Mouse (Mus musculus) bone marrow macrophage, adult 2 months (primary cell): ENCODE data around the gene Akap9.

Experiments used
- CTCF ChIP-seq: IDR thresholded peaks from 2 replicates; pipeline ENCODE4 v1.5.1; 2012; ENCODE audit warnings: low read depth, mild to moderate bottlenecking, low read length, moderate library complexity
- POLR2A ChIP-seq: IDR thresholded peaks from 2 replicates; pipeline ENCODE4 v1.6.1; 2012; ENCODE audit warnings: mild to moderate bottlenecking, low read depth, low read length, borderline replicate concordance

DNA sequence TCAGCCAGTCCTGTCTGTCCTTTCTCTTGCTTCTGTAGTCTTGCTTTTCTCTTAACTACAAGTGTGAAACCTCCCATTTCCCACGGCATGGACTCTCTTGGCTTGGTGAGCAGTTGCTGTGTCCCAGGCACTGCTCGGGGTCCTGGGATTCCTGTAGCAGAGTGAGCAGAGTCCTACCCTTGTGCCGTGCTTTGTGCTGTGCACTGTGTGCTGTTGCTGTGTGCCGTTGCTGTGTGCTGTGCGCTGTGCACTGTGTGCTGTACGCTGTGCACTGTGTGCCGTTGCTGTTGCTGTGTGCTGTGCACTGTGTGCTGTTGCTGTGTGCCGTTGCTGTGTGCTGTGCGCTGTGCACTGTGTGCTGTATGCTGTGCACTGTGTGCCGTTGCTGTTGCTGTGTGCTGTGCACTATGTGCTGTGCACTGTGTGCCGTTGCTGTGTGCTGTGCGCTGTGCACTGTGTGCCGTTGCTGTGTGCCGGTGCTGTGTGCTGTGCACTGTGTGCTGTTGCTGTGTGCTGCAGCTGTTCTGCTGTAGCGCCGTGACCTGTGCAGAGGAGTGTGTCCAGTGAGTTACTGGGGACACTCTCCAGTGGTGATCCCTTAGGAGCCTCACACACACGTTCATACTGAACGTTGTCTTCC lies 138.7 kb downstream of the Akap9 start:
- TF ChIP-seq POLR2A (no peak), CTCF (no peak)
